Mouse (Mus musculus) right cerebral cortex, postnatal 25 days (tissue): ENCODE measurements around the gene Rtl8b.
"Not testable (repeated sequence)": the region's sequence is repeated elsewhere in the genome, so short reads cannot be mapped to it uniquely, and the experiment has no call there.

Experiments used
- DNase-seq: peaks from one replicate; pipeline ENCODE4 v3.0.0; 2022

Gene Rtl8b

DNA sequence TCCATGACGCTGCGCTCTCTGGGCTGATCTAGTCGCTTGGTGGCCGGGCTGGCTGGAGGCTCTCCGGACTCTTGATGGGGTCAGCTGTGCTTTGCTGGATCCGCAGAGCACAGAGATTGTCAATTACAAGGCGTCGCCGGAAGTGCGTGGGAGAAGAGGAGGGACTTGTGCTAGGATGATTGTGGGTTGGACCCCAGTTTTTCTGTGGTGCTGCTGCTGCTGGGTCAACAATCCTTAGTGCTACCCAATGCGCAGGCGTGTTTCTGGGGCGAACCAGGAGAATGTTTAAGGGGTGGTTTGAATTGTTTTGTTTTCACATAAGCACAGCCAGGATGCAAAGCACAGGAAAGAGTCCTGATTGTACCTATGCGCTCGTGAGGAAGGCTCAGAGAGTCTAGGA is at the start of gene Rtl8b:
TSS of gene Rtl8b (minus strand) at position 115 of the 400 bp plus-strand sequence.
- DNase-seq: peak; percentile 80

DNA sequence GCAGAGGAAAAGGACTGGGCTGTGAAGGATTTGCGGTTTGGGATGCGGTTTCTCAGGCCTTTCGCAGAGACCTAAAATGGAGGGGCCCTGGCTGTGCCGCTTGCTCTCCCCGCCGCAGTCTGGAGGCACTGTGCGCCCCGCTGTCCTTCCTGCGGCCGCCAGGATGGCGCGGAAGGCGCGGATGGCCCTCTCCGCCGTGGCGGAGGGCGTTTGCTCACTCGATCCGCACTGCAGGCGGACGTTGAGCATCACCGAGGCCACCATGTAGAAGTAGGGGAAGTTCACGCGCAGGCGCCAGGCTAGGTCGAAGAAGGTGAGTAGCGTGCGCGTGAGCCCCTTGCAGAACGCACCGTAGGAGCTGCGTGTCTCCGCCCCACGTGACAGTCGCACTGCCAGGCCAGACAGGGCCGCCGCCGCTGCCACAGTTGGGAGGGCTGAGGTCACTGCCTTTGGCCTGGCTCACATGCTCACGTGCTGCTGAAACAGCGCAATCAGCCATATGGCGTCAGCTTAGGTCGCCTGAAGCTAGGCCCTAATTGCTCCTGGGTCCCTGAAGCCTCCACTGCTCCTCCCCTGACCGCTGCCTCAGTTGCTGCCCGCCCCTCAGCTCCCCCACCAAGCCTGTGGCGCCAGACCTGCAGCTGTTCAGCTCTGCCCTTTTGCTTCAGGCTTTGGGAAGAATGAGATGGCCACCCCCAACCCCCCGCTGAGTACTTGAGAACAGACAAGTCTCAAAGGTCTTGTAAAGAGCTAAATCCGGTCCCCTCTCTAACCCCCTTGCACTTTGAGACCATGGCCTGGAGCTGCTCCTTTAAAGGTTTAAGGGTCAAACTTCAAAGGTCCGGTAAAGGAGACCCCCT is 46.3 kb upstream of the Rtl8b start:
- peak; percentile 54 for DNase-seq

DNA sequence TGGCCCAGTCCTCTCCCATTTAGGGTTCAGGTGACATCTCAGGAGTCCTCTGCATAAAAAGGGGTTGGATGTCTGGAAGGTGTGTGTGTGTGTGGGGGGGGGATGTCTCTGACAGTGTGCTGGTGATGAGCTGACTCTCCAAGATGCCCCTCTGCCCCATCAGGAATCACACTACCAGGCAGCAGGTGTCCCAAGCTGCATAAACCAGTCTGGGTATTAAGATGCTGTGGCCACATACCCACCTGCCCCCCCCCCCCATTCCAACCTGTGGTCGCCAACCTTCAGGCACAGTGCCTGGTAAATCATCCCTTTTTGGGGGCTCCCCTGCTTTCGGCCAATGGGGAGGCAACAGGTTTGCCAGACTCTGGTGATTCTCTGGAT is 45.7 kb upstream of the Rtl8b start:
- no peak for DNase-seq

- no peak for DNase-seq
Measured at GRCm38 (mm10) chrX:53702673-53703072, 32.5 kb upstream of the Rtl8b start.

DNA sequence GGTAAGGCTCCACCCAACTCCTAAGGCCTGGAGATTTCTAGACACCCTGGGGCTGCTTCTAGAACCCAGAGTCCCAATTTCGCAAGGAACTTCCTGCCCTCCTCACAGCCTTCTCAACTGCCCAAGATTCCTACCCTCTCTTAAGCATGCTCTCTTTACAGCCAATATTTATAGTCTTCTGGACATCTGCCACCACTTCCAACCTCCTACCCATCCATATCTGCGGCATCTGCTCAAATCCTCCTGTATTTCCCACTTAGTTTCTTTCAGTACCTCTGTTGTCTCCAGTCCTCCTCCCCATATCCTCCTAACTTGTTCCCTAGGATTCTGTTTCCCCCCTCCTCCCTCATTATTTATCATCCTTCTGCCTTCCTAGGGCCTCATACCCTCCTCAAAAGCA is 29.0 kb upstream of the Rtl8b start:
- DNase-seq: no peak

DNA sequence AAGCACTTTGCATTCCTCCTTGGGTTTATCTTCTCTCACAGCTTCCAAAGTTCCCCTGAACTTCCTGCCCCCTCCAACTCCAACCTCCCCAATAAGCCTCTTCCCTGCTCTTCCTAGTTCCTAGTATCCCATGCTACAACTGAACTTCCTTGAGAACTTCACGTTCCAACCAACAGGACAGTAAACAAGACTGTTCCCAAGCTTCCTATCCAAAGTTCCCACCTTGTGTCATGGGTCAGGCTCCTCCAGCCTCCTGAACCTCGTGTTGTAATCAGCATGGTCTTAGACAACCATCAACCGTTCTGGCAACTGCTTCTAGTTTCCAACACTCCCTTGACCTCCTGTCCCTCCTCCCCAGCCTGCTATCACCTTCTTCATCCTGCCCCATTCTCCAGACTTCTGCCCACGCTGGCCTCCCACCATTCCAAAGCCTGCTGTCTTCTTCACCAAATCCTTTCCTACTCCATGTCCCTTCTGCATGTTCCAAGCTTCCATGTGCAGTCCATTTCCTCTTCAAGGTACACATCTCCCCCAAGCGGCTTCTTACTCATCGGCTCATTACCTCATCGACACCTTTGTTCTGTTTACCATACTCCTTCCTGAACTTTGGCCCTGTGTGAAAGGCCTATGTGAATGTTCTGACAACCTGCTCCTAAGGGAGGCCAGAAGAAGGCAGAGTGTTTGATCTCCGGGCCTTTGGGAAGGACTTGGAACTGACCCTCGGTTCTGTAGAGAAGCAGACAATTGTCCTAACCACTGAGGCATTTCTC is 24.0 kb upstream of the Rtl8b start:
- DNase-seq: no peak

GRCm38 (mm10) chrX:53693141-53693540 is 22.9 kb upstream of the Rtl8b start:
- no peak for DNase-seq

GRCm38 (mm10) chrX:53692065-53692464 is 21.9 kb upstream of the Rtl8b start:
- DNase-seq: no peak

DNA sequence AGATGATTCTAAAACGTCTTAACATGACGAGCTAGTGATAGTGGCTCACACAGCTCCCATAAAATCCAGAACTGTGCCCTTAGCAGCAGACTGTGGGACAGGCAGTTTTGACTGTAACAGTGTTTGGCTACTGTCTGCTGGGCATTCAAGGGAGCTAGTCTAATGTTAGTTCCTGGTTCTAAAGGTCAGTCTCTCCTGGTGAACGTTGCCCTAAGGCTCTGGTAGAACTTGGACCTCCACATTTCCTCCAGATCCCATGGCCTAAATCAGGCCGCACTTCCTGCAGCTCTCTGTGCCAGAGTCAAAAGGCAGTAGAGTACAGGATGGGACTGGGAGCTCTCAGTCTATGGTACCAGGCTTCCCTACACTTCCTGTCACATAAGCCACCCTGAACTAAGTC is 14.5 kb upstream of the Rtl8b start:
- DNase-seq: not testable (repeated sequence)

DNA sequence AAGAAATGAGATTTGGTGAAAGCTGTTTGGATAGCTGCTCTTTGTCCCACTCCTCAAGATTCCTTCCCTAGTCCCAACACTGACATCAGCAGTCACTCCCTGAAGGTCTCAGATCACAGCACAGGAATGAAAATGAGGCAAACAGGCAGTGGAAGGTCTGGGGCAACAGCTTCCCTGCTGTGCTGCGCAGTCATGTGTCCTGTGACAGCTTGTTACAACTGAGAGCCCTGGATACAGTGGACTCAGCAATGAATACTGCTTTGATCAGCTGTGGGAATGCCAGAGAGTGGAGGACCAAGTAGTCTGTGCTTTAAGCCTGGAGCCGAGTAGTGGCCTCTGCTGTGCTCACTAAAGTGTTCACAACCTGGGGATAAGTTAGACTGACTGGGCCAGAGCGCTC is 12.4 kb upstream of the Rtl8b start:
- not testable (repeated sequence) for DNase-seq

DNA sequence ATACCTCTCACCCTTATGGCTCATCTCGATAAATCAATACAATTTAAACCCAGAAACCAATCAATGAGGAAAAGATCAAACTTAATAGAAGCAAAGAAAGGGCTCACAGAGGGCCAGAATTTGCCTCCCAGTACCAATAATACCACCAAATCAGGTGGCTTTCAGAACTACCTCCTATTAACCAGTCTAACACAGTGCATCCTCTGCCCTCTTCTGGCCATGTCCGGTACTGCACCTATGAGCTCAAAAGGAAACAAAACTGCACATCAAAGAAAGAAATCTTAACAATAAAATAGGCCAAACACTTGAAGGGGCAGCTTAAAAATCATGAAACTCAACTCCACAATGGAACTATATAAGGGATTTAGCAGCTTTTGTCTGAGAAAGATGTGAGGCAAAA is 6.7 kb upstream of the Rtl8b start:
- DNase-seq: peak; percentile 44

GRCm38 (mm10) chrX:53670696-53671095 is 488 bp upstream of the Rtl8b start:
- not testable (repeated sequence) for DNase-seq

DNA sequence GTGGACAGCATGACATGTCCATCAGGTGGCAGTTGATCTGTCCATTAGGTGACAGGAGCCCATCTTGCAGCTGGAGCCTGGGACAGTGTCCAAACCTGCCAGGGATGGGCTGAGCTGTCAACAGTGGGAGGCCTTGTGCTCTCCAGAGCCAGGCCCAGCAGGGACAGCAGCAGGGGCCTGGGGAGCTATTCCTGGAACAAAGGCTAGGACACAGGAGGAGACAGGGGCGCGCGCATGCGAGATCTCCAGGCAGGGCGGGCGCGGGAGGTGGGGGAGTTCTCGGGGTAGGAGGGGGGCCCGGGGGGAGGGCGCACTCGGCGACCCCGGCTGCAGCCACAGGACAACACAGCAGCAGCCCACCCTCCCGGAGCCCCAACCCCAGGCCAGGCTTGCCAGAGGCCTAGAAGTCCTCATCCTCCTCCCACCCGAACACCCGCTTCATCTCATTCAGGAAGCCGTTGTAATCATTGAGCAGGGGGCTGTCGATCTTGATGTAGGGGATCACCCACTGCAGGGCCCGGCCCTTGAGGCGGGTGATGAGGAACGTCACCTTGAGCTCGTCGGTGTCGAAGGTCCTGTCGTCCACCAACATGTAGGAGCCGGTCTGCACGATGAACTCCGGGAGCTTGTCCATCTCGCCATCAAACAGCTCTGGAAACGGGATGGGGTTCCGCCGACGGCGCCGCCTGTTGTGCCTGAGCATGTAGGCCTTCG is 494 bp downstream of the Rtl8b start:
- DNase-seq: not testable (repeated sequence)

- DNase-seq: not testable (repeated sequence)
Measured at GRCm38 (mm10) chrX:53652917-53653316, 17.3 kb downstream of the Rtl8b start.

DNA sequence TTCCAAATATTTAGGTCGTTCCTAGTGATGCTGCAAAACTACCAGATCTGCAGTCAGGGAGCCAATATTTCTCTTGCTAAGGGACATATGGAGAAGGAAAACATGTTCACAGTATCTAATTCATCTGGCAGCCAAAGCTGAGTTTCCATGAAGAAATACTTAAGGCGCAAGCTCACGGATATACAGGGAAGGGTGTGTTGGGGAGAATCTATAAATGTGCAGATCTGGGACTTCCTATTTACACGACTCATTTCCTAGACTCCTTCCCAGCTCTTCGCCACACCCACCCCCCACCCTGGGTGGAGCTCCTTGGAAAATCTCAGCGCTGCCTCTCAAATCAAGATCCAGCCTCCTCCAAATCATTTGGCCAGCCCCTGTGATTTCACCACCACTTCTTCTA is 24.3 kb downstream of the Rtl8b start:
- DNase-seq: no peak

DNA sequence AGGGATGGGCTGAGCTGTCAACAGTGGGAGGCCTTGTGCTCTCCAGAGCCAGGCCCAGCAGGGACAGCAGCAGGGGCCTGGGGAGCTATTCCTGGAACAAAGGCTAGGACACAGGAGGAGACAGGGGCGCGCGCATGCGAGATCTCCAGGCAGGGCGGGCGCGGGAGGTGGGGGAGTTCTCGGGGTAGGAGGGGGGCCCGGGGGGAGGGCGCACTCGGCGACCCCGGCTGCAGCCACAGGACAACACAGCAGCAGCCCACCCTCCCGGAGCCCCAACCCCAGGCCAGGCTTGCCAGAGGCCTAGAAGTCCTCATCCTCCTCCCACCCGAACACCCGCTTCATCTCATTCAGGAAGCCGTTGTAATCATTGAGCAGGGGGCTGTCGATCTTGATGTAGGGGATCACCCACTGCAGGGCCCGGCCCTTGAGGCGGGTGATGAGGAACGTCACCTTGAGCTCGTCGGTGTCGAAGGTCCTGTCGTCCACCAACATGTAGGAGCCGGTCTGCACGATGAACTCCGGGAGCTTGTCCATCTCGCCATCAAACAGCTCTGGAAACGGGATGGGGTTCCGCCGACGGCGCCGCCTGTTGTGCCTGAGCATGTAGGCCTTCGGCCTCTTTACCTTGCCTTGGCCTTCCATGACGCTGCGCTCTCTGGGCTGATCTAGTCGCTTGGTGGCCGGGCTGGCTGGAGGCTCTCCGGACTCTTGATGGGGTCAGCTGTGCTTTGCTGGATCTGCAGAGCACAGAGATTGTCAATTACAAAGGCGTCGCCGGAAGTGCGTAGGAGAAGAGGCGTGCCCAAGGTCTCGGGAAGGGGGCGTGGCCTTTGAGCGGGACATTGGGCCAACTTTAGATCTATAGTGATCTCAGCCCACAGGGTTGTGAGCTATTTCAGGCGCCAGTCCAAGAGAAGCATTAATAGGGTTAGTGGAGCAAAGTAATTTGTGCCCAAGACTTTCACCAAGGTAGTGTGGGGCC is 26.9 kb downstream of the Rtl8b start, which contains the start of gene Rtl8a:
TSS of gene Rtl8a (minus strand) at position 703 of the 982 bp plus-strand sequence.
- peak; percentile 58 for DNase-seq

DNA sequence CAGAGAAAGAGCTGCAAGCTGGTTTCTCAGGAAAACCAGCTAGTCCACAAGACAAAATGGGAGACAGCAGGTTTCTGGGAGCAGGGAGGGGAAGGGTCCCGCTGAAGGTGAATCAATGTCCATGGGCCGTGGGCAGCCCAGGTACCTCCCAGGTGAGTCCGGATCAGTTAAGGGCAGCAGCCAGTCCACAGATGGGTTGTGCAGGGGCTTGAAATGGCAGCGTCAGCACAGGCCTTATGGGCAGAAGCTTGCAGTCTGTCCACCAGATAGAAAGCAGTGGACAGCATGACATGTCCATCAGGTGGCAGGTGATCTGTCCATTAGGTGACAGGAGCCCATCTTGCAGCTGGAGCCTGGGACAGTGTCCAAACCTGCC is 27.6 kb downstream of the Rtl8b start:
- peak; percentile 4 for DNase-seq

GRCm38 (mm10) chrX:53638107-53638506 is 32.1 kb downstream of the Rtl8b start:
- not testable (repeated sequence) for DNase-seq
